Mouse (Mus musculus) thymus, adult 2 months (tissue): ENCODE data around the gene Negr1. TPM values are rescaled to one million over a fixed set of nuclear protein-coding genes. Genes with fewer than 3 reads are reported as not detected.

ENCODE experiments used
- DNase-seq: peaks from one replicate; pipeline ENCODE4 v3.0.0; 2021
- H3K27ac ChIP-seq: fragments of 200-500 bp; 2 replicates; pipeline ENCODE4 v1.5.1; 2012; ENCODE audit warnings: low read length, control low read depth; ENCODE audit not compliant: control insufficient read depth, insufficient read depth
- H3K27me3 ChIP-seq: fragments of 200-500 bp; 2 replicates; pipeline ENCODE4 v1.6.1; 2012; ENCODE audit warnings: mild to moderate bottlenecking, low read length, moderate library complexity, mixed read lengths; ENCODE audit not compliant: control insufficient read depth, insufficient read depth
- H3K36me3 ChIP-seq: fragments of 200-500 bp; 2 replicates; pipeline ENCODE4 v1.6.1; 2012; ENCODE audit warnings: mild to moderate bottlenecking, low read length, moderate library complexity; ENCODE audit not compliant: control insufficient read depth, insufficient read depth
- H3K4me1 ChIP-seq: fragments of 200-500 bp; replicated peaks from 2 replicates; pipeline ENCODE4 v1.6.1; 2012; ENCODE audit warnings: low read length; ENCODE audit not compliant: control insufficient read depth, insufficient read depth
- H3K4me3 ChIP-seq: fragments of 200-500 bp; 2 replicates; pipeline ENCODE4 v1.5.1; 2012; ENCODE audit warnings: mild to moderate bottlenecking, low read length, control low read depth, moderate library complexity; ENCODE audit not compliant: control insufficient read depth, insufficient read depth
- CTCF ChIP-seq: fragments of 200-500 bp; IDR thresholded peaks from 2 replicates; pipeline ENCODE4 v1.5.1; 2012; ENCODE audit warnings: mild to moderate bottlenecking, control low read depth, low read length, moderate library complexity, borderline replicate concordance; ENCODE audit not compliant: control insufficient read depth, poor library complexity, insufficient read depth; ENCODE audit errors: extremely low read depth
- POLR2A ChIP-seq: fragments of 200-500 bp; IDR thresholded peaks from 2 replicates; pipeline ENCODE4 v1.6.1; 2012; ENCODE audit warnings: mild to moderate bottlenecking, low read length, control low read depth, moderate library complexity; ENCODE audit not compliant: control insufficient read depth, poor library complexity, insufficient read depth; ENCODE audit errors: extremely low read depth
- WGBS: fragments of 180-500 bp; shearing (Covaris S2); methylation state at CpG from one replicate; pipeline ENCODE4 v1.1.7; 2018; 5-methylcytosine and 5-hydroxymethylcytosine counted together
- polyA plus RNA-seq: library from polyadenylated mRNA; depleted of rRNA; stranded (reverse); fragments of >200 nt; gene quantifications from 2 replicates; pipeline ENCODE4 v1.2.3, GENCODE M21; 2012

The Negr1 gene
- polyA plus RNA-seq, 1 experiment, result 0.67 TPM

DNA sequence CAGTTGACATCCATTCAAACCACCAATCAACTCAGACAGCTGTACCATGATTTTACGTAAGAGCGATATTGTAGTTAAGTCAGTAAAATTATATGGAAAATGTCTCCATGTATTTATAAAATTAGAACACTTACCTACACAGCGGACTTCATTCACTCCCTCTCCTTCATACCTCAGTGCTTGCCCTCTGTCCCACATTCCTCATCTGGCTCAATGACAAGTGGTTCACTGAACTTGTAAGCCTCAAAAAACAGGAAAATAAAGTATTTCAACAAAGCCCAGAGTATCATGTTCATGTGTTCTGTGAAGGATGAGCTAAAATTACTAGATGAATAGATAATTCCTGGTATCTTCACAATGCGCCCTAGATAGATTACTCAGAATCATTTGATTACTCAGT, 232.5 kb downstream of the Negr1 start:
- Histone ChIP-seq H3K36me3 (no peaks in the 10 kb centered on the region), H3K4me1 (no peaks in the 10 kb centered on the region), H3K27me3 (no peaks in the 10 kb centered on the region), H3K27ac (no peak overlapping the region), H3K4me3 (no peak overlapping the region)
- no peak for TF ChIP-seq CTCF
- no peak for TF ChIP-seq POLR2A
- no peak for DNase-seq
- 97% methylated on average over 4 of the region's 4 CpGs for WGBS

DNA sequence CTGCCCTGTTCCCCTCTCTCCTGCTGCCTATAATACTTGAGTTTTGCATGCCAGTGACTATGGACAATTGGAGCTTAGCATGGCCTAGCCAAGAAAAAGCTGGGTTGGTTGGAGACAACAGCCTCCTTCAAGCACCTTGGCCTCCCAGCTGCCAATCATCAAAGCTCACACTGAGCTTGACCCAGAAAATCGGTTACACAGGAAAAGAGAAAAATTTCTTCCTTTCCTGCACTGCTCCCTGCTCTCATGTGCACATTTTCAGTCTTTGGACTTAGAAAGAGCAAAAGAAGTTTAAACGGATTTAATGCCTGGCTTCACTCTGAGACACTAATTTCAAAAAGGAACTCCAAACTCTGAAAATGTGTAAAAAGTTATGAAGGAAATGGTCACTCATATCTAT, 233.0 kb downstream of the Negr1 start:
- no peaks in the 10 kb centered on the region for H3K4me1 ChIP-seq
- no peak overlapping the region for H3K4me3 ChIP-seq
- no peaks in the 10 kb centered on the region for H3K36me3 ChIP-seq
- TF ChIP-seq POLR2A, result no peak
- TF ChIP-seq CTCF, result no peak
- no peaks in the 10 kb centered on the region for H3K27me3 ChIP-seq
- no peak overlapping the region for H3K27ac ChIP-seq
- no peak for DNase-seq
- 20% methylated on average over 2 of the region's 2 CpGs for WGBS

DNA sequence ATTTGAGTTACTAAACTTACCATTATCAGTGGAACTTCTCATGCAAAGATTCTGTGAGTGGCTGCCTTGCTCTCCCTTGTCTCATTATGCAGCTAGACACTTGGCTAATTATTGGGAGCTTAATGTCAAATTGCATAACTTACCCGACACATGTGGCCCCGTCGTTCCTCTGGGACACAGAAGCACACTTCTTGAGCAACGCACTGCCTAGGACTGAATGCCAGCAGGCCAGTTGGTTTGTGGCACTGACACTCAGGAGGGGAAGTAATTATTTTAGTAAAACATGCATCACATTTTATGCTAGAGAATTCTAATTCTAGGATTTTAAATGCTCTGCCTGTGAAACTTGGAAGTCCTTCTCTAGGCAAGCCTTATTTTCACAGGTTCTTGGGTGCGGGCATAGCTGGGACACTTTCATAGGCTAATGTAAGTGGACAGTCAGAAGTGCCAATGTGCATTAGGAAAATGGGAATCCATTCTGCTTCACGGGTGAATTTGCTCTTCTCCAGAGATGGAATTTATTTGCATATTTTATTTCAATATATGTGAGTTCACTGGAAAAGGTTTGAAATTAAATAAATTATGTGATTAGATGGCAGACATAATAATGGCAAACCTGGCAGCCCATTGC, 234.6 kb downstream of the Negr1 start:
- no peak overlapping the region for H3K4me3 ChIP-seq
- 93% methylated on average over 6 of the region's 6 CpGs for whole genome bisulfite sequencing
- no peak for TF ChIP-seq POLR2A
- no peak for TF ChIP-seq CTCF
- no peaks in the 10 kb centered on the region for H3K27me3 ChIP-seq
- H3K4me1 ChIP-seq, result no peaks in the 10 kb centered on the region
- H3K36me3 ChIP-seq, result no peaks in the 10 kb centered on the region
- H3K27ac ChIP-seq, result no peak overlapping the region
- no peak for DNase-seq

DNA sequence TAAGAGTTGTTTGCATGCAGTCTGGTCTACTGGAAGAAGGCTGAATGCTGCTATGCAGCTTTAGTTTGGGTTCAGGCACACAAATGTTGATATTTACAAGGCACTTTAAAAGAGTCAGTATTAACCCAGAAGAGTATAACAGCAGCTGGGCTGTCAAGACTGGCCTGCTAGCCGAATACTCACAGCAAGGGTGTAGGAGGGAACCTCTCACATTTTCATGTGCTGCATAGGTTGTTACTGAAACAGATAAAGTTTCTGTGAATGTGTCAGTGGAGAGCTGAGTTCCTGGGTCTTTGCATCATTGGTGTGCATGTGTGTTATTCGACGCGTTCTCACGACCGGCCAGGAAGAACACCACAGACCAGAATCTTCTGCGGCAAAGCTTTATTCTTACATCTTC, 237.6 kb downstream of the Negr1 start:
- Histone ChIP-seq H3K27me3 (no peaks in the 10 kb centered on the region), H3K4me1 (no peaks in the 10 kb centered on the region), H3K36me3 (no peaks in the 10 kb centered on the region), H3K4me3 (no peak overlapping the region), H3K27ac (no peak overlapping the region)
- 95% methylated on average over 7 of the region's 7 CpGs for WGBS
- DNase-seq, result no peak
- TF ChIP-seq CTCF, result no peak
- TF ChIP-seq POLR2A, result no peak

DNA sequence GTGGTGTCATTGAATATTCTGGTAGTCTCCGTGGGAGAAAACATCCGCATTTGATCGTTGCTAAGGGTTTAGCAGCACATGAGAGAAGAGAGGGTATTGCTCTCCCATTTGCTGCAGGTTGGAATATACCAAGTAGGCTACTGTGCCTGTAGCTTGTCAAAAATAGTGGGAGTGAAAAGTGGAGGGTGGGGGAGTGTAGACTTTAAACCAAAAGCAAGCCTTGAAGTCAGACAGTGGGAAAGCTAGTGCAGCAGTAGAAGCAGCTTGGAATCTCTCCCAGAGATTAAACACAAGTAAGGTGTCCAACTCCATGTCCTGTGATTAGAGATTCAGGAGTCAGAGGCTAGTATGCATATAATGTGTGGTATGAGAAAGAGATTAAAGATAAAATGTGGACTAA, 248.2 kb downstream of the Negr1 start:
- WGBS, result 92% methylated on average over 3 of the region's 3 CpGs
- H3K27me3 ChIP-seq, result no peaks in the 10 kb centered on the region
- H3K36me3 ChIP-seq, result no peaks in the 10 kb centered on the region
- no peaks in the 10 kb centered on the region for H3K4me1 ChIP-seq
- TF ChIP-seq POLR2A (no peak), CTCF (no peak)
- no peak for DNase-seq
- no peak overlapping the region for H3K27ac ChIP-seq
- H3K4me3 ChIP-seq, result no peak overlapping the region

DNA sequence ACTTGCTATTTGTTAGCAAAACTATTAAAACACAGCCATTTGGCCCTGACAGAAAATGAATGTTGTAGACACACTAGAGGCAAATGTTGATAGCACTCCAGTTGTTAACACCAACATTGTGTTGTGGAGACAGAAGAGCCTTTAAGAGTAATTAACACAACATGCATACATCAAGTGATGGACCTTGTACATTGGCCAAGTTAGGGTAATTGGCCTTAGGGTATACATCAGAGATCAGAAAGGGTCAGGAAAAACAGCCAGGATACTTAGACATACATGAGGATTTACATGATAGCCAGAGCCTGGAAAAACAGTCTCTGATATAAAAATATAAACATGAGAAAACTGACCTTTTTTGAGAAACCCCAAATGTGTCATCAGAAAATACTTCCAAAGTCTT, 255.3 kb downstream of the Negr1 start:
- no peak overlapping the region for H3K27ac ChIP-seq
- no peaks in the 10 kb centered on the region for H3K27me3 ChIP-seq
- H3K36me3 ChIP-seq, result no peaks in the 10 kb centered on the region
- TF ChIP-seq CTCF, result no peak
- no peak for TF ChIP-seq POLR2A
- H3K4me1 ChIP-seq, result no peaks in the 10 kb centered on the region
- DNase-seq, result no peak
- no peak overlapping the region for H3K4me3 ChIP-seq

DNA sequence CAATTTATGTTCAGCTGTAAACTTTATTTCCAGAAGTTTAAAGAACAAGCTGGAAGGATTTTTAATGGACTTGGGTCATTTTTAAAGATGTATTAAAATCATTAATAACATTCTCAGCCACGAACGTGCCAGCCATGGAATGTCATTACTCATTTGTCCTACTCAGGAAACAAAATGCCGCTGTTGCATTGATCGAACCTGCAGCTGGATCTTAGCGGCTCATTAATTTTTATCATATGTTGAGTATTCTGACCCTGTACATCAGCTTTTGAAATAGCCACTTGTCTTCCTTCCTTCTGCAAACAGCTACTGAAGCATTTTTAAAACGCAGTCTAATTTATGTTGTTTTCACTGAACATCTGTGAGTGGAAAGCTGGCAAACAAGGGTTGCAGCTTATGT, 255.9 kb downstream of the Negr1 start:
- H3K27ac ChIP-seq, result no peak overlapping the region
- WGBS, result 80% methylated on average over 6 of the region's 6 CpGs
- TF ChIP-seq POLR2A, result no peak
- TF ChIP-seq CTCF, result no peak

More for the DNA sequence above, 255.9 kb downstream of the Negr1 start:
- H3K4me3 ChIP-seq, result no peak overlapping the region
- H3K36me3 ChIP-seq, result no peaks in the 10 kb centered on the region
- no peaks in the 10 kb centered on the region for H3K4me1 ChIP-seq
- DNase-seq, result no peak
- no peaks in the 10 kb centered on the region for H3K27me3 ChIP-seq
